Mouse (Mus musculus): ENCODE data around the gene Uvrag. TPM values are rescaled to one million over a fixed set of nuclear protein-coding genes. Genes with fewer than 3 reads are reported as not detected.

Uvrag gene
- total and polyA plus RNA-seq, 3 experiments, result 13.1 to 29.9 (median 23.3) TPM

- H3K36me3 ChIP-seq (replicated peaks), result no peaks in the 10 kb centered on the region
- no peak for TF ChIP-seq TAL1 (conservative IDR thresholded peaks at IDR 0.05; ENCODE audit: low read depth, low read length)
- no peak for TF ChIP-seq GATA1 (IDR thresholded peaks at IDR 0.05; ENCODE audit: borderline replicate concordance, low read length)
- TF ChIP-seq GATA2 (IDR thresholded peaks at IDR 0.05; ENCODE audit: borderline replicate concordance, low read depth, low read length), result no peak
- TF ChIP-seq CTCF (IDR thresholded peaks at IDR 0.05; ENCODE audit: low read depth, low read length), result no peak
- no peak for TF ChIP-seq POLR2AphosphoS5 (IDR thresholded peaks at IDR 0.05; ENCODE audit: insufficient replicate concordance, low read depth, low read length)
- peaks cover 57% of the 10 kb centered on the region for H3K27me3 ChIP-seq (ENCODE audit: insufficient read depth, low read length)
These were observed 303.0 kb downstream of the Uvrag start for GRCm38 (mm10) chr7:98837901-98838300.

GRCm38 (mm10) chr7:98836646-98837045 lies 304.3 kb downstream of the Uvrag start:
- ATAC-seq (ENCODE audit: extremely low read depth, insufficient number of reproducible peaks, low FRiP score, poor library complexity, severe bottlenecking), result no peak

More at GRCm38 (mm10) chr7:98837901-98838300, 303.0 kb downstream of the Uvrag start:
- Histone ChIP-seq H3K9me3 (replicated peaks) (no peaks in the 10 kb centered on the region), H3K4me1 (ENCODE audit: insufficient read depth, low read depth, low read length) (no peaks in the 10 kb centered on the region), H3K4me3 (ENCODE audit: low read depth, low read length) (no peak overlapping the region)
- no peak for ATAC-seq (ENCODE audit: extremely low read depth, insufficient number of reproducible peaks, low FRiP score, poor library complexity, severe bottlenecking)
- no peak for DNase-seq (ENCODE audit: low spot score)

GRCm38 (mm10) chr7:98835519-98836441 lies 305.2 kb downstream of the Uvrag start:
- ATAC-seq (ENCODE audit: extremely low read depth, insufficient number of reproducible peaks, low FRiP score, poor library complexity, severe bottlenecking), result no peak
- H3K36me3 ChIP-seq (replicated peaks), result no peaks in the 10 kb centered on the region
- peaks cover 52% of the 10 kb centered on the region for H3K27me3 ChIP-seq (ENCODE audit: insufficient read depth, low read length)
- H3K4me3 ChIP-seq (ENCODE audit: low read depth, low read length), result no peak overlapping the region
- no peak for DNase-seq (ENCODE audit: low spot score)
- no peaks in the 10 kb centered on the region for H3K4me1 ChIP-seq (ENCODE audit: insufficient read depth, low read depth, low read length)
- TF ChIP-seq CTCF (IDR thresholded peaks at IDR 0.05; ENCODE audit: low read depth, low read length), result no peak
- TF ChIP-seq GATA1 (IDR thresholded peaks at IDR 0.05; ENCODE audit: borderline replicate concordance, low read length), result no peak
- no peak for TF ChIP-seq TAL1 (conservative IDR thresholded peaks at IDR 0.05; ENCODE audit: low read depth, low read length)
- no peak for TF ChIP-seq GATA2 (IDR thresholded peaks at IDR 0.05; ENCODE audit: borderline replicate concordance, low read depth, low read length)
- no peak for TF ChIP-seq POLR2AphosphoS5 (IDR thresholded peaks at IDR 0.05; ENCODE audit: insufficient replicate concordance, low read depth, low read length)
- H3K9me3 ChIP-seq (replicated peaks), result no peaks in the 10 kb centered on the region

More at GRCm38 (mm10) chr7:98836646-98837045, 304.3 kb downstream of the Uvrag start:
- DNase-seq (ENCODE audit: low spot score), result no peak
- Histone ChIP-seq H3K4me3 (ENCODE audit: low read depth, low read length) (no peak overlapping the region), H3K36me3 (replicated peaks) (no peaks in the 10 kb centered on the region), H3K9me3 (replicated peaks) (no peaks in the 10 kb centered on the region), H3K27me3 (ENCODE audit: insufficient read depth, low read length) (peaks cover 58% of the 10 kb centered on the region), H3K4me1 (ENCODE audit: insufficient read depth, low read depth, low read length) (no peaks in the 10 kb centered on the region)
- no peak for TF ChIP-seq POLR2AphosphoS5 (IDR thresholded peaks at IDR 0.05; ENCODE audit: insufficient replicate concordance, low read depth, low read length)
- no peak for TF ChIP-seq CTCF (IDR thresholded peaks at IDR 0.05; ENCODE audit: low read depth, low read length)
- TF ChIP-seq TAL1 (conservative IDR thresholded peaks at IDR 0.05; ENCODE audit: low read depth, low read length), result no peak
- TF ChIP-seq GATA1 (IDR thresholded peaks at IDR 0.05; ENCODE audit: borderline replicate concordance, low read length), result no peak
- TF ChIP-seq GATA2 (IDR thresholded peaks at IDR 0.05; ENCODE audit: borderline replicate concordance, low read depth, low read length), result no peak

Other genes starting within 250 kb of the Uvrag start
- not detected in 2 replicates for gene Dgat2, start 41.6 kb upstream of the Uvrag start, total RNA-seq (2014; fragmentation: Nextera tagmentation)
- gene Dgat2, start 41.6 kb upstream of the Uvrag start, total RNA-seq (2017), result 0.27 and 0.52 TPM in 2 replicates
- gene Dgat2, start 41.6 kb upstream of the Uvrag start, polyA plus RNA-seq (2012), result 0.06 and 0.08 TPM in 2 replicates
- not detected in 2 replicates for gene Mogat2, start 97.5 kb upstream of the Uvrag start, total RNA-seq (2014; fragmentation: Nextera tagmentation)
- 0.12 TPM in 1 of 2 replicates, not detected in the other for gene Mogat2, start 97.5 kb upstream of the Uvrag start, total RNA-seq (2017)
- 0.02 and 0.07 TPM in 2 replicates for gene Mogat2, start 97.5 kb upstream of the Uvrag start, polyA plus RNA-seq (2012)
- not detected in 2 replicates for gene Map6, start 126.3 kb upstream of the Uvrag start, total RNA-seq (2014; fragmentation: Nextera tagmentation)
- gene Map6, start 126.3 kb upstream of the Uvrag start, total RNA-seq (2017), result 0.11 and 0.17 TPM in 2 replicates
- gene Map6, start 126.3 kb upstream of the Uvrag start, polyA plus RNA-seq (2012), result not detected in 2 replicates
- not detected in 2 replicates for gene Serpinh1, start 212.1 kb upstream of the Uvrag start, total RNA-seq (2014; fragmentation: Nextera tagmentation)
- gene Serpinh1, start 212.1 kb upstream of the Uvrag start, total RNA-seq (2017), result 1.3 TPM in 1 of 2 replicates, not detected in the other
- gene Serpinh1, start 212.1 kb upstream of the Uvrag start, polyA plus RNA-seq (2012), result not detected in 2 replicates
- 0.24 TPM in 1 of 2 replicates, not detected in the other for gene Gdpd5, start 240.3 kb upstream of the Uvrag start, total RNA-seq (2014; fragmentation: Nextera tagmentation)
- gene Gdpd5, start 240.3 kb upstream of the Uvrag start, total RNA-seq (2017), result 0.23 and 0.49 TPM in 2 replicates
- gene Gdpd5, start 240.3 kb upstream of the Uvrag start, polyA plus RNA-seq (2012), result 0.02 and 0.16 TPM in 2 replicates

Measured in G1E (cell line).